Mouse (Mus musculus): ENCODE measurements around the gene Angel1.

GRCm38 (mm10) chr12:86687445-86687955 is 38.8 kb downstream of the Angel1 start:
- TF ChIP-seq MAX (IDR thresholded peaks at IDR 0.05): no peak
- TF ChIP-seq CTCF (IDR thresholded peaks at IDR 0.05; ENCODE audit: control insufficient read depth, insufficient read depth, insufficient read length): no peak

Measured in C2C12 (cell line).